Mouse (Mus musculus) mature B cell (primary cell): ENCODE results near the gene Txk.

Experiments
- in situ Hi-C: fragments of 300-500 bp; cut with MboI; formaldehyde crosslinking; loops from 2 replicates; pipeline ENCODE4 v1.14.3; 2019

Txk gene

DNA sequence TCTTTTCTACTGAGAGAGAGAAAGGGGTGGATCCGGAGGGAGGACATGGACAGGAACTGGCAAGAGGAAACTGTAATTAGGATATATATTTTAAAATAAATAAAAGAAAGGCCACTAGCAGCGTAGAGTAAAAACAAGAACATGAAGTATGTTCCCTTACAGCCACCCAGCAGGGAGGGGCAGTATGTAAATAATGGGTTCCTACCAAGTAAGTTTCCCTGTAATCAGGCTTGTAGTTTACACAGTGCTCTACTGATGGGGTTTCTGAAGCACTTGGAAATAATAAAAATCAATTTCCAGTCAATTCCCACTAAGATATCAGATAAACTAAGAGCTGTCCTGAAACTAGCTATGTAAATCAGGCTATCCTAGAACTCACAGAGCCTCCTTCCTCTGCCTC is 57.9 kb downstream of the Txk start:
- in situ Hi-C loops = no loop called here

DNA sequence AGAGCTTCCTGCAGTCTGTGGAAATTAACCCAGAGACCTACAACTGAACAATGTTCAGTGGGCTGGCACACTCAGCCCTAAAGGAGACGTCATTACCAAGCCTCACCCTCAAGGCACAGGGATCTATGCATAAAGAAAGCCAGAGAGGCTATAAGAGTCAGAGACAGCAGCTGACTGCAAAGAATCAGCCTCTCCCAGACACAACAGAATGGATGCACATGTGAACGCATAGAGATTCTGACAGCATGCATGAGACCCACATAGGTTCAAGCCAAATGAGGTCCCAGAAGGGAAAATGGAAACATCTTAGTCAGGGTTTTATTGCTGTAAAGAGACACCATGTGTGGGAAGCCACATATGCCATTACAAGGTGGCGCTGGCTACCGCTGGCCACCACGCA is 62.1 kb downstream of the Txk start:
- in situ Hi-C loops = no loop called here

DNA sequence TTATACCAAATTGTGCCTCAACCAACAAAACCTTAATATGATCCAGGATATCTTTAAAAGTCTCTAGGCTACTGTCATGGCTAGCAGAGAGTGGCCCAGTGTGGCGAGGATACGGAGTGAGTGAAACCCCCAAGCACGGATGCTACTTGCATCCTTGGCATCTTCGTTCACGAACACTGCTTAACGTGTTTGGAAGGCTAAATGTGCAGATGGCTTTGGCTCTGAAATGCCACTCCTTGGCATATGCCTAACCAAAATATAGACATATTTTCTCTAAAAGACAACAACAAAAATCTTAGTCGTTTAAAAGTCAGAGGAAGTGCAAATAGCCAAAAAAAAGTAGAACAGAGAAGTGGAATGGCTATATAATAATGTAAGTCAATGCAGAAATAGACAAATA is 63.0 kb downstream of the Txk start:
- in situ Hi-C loops = no loop called here

- in situ Hi-C loops = no loop called here
Observed at GRCm38 (mm10) chr5:72681451-72681850, 71.1 kb downstream of the Txk start.

GRCm38 (mm10) chr5:72674994-72675542 is 77.5 kb downstream of the Txk start:
- in situ Hi-C loops = no loop called here

DNA sequence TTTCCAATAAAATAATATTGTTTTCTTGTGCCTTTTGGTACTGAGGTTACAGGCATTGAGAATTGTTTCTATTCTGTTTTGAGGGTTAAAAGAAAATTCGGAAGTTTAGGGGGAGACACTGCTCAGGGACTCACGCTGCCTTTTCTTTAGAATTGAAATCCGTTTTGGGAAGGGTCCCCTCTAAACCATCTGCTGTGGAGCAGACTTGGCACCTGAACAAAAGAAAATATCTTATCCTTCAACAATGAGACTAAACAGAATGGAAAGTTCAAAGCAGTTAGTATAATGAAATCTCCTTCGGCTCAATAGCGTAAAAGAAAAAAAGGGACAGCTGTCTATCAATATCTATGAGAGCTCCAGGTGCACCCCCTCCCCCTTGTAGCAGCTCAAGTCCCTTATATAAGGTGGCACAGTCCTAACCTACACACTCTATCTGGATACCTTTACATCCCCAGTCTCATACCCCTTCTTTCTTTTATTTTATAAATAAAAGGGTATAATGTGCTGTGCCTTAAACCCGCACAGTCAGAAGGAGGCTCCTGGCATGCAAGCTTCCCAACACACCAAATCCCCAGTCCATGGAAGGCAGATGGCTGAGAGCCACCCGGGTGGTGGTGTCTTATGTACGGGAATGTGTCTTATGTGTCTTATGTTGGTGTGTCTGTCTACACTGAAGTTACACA is 81.4 kb downstream of the Txk start:
- in situ Hi-C loops = no loop called here

- in situ Hi-C loops = no loop called here
Observed at GRCm38 (mm10) chr5:72668351-72668750, 84.2 kb downstream of the Txk start.

- in situ Hi-C loops = no loop called here
Observed at GRCm38 (mm10) chr5:72666428-72666827, 86.1 kb downstream of the Txk start.

GRCm38 (mm10) chr5:72665281-72665680 is 87.3 kb downstream of the Txk start:
- in situ Hi-C loops = no loop called here

DNA sequence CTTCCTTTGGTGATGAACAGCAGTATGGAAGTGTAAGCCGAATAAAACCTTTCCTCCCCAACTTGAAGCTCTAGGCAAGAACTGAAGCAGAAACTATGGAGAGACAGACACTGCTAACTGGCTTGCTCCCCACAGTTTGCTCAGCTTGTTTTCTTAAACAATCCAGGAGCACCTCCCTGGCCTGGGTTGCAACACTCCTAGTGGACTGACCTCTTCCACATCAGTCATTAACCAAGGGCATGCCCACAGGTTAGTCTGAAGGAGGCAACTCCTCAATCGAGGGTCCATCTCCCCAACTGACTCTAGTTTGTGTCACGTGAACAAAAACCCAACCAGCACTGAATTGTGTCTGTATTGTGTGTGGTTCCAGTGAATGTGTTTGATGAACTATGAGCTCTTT is 87.7 kb downstream of the Txk start:
- in situ Hi-C loops = no loop called here

GRCm38 (mm10) chr5:72664126-72664525 is 88.5 kb downstream of the Txk start:
- in situ Hi-C loops = no loop called here

GRCm38 (mm10) chr5:72661051-72661781 is 91.4 kb downstream of the Txk start:
- in situ Hi-C loops = no loop called here

- in situ Hi-C loops = no loop called here
Observed at GRCm38 (mm10) chr5:72658375-72658774, 94.2 kb downstream of the Txk start.

- in situ Hi-C loops = no loop called here
Observed at GRCm38 (mm10) chr5:72656270-72656791, 96.2 kb downstream of the Txk start.

DNA sequence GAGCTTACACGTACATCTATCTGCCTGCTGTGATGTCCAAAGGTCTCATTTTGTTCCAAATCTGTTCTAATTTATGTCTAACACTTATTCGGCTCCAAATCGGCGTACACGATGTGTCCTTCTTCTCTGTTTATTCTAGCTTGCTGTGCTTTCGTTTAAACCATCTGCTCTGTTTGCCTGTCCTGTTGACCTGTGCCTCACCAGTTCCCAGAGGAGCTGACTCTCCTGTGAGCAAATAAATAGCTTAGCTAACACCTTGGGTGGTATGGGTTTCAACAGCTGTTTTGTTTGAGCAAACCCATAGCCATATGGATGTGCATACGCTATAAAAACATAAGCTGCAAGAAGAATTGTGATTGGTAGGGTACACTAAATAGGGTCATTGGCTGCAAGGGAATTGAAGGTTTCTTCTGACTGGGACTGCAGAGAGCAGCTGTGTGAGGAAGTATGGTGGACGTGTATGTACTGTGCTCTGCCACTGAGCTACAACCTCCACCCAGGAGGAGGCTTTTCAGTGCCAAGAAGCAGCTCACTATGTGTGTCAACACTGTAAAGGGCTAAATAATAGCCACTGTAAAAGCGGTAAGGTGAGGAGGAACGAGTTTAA is 99.4 kb downstream of the Txk start:
- in situ Hi-C loops = no loop called here

DNA sequence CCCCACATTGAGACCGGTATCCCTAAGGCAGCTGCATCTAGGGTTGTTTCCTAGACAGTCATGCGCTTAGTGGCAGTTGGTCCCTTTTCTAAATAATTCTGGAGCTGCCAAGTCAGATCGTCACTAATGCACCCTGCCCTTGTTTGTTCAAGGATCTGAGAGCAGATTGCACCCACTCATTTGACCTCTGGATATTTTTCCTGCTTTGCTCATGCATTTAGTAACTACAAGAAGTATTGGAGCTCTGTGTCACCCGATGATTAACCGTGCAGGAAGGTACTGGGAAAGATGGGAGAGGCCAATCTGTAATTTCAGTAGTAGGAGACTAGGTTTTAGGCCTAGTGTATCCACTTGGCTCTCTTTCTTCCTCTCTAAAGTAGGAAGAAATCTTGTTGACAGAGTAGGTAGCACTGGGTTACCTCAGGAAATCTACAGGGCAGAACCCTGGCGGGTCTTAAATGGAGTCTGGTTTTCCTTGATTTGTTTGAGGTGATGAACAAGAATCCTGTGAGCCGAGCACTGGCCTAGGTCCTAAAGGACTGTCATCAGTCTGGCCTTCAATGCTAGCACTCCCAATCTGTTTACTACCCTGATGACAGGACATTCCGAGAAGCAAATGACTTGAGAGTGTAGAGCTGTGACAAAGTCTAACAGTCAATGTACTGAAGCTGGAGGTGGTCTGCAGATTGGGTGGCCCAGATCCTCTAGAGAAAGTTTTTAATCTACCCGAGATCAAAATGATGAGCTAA is 103.4 kb downstream of the Txk start:
- in situ Hi-C loops = no loop called here

DNA sequence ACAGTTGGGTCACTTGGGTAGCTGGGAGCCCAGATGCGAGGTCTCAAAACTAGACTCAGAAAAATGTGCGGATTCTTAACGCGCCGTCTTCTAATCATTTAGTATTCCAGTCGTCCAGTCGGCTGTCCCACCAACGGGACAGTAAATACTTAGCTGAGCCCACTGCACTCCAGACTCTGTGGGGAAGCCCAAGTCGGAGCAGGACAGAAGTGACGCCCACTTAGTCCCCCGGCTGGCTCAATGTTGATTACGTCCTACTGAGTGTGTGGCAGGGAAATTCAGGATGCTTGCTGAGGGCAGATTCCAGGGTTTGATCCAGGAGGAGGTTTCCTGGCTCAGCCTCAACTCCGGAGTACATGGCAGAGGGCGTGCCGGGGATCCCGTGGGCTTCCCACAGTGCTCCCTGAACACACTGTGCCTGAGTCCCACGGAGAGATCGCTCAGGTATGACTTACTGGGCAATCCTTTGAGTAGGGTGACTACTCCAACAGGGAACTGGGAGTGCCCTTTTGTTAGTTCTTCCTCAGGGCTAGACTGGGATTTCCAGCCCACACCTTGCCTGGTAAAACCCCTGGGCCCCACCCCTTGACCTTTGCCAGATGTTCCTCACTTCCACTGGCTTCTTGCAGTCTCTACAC is 104.5 kb downstream of the Txk start:
- in situ Hi-C loops = no loop called here

- in situ Hi-C loops = no loop called here
Observed at GRCm38 (mm10) chr5:72647418-72647907, 105.1 kb downstream of the Txk start, which contains the start of gene Nipal1. TSS of gene Nipal1 (plus strand) at chr5:72647795.

- in situ Hi-C loops = no loop called here
Observed at GRCm38 (mm10) chr5:72646996-72647395, 105.6 kb downstream of the Txk start.

GRCm38 (mm10) chr5:72646131-72646530 is 106.4 kb downstream of the Txk start:
- in situ Hi-C loops = no loop called here
